Mouse (Mus musculus) spleen, postnatal 14 days (tissue): Measurements from ENCODE around the gene Gdf1.
A peak's percentile ranks its signal among the peaks of the same experiment; 100 is the strongest.

Experiments used
- DNase-seq, 2 experiments: peaks; one replicate each; pipeline ENCODE4 v3.0.0; 2021 to 2022; ENCODE audit warnings: low spot score in 2 of 2

Gene Gdf1

GRCm38 (mm10) chr8:70329124-70329834 is at the start of gene Gdf1:
TSS of gene Gdf1 (plus strand) at chr8:70329817.
- DNase-seq, result no peak

DNA sequence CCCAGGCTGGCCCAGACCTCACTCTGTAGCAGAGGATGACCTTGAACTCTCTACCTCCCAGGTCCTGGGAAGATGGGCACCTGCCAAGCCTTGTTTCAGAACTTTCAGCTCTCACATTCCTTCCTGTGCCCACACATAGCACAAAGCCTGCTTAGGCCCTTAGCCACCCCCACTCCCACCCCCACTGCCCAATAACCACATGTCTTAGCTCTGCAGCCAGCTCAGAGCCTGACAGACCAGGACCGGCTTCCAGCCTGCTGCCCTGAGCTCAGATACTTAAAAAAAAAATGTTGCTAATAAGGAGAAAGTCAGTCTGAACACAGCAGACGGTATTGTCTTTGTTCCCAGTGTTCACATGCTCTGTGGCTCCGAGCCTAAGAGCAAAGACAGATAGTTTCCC is 48.6 kb upstream of the Gdf1 start:
- no peak for DNase-seq

DNA sequence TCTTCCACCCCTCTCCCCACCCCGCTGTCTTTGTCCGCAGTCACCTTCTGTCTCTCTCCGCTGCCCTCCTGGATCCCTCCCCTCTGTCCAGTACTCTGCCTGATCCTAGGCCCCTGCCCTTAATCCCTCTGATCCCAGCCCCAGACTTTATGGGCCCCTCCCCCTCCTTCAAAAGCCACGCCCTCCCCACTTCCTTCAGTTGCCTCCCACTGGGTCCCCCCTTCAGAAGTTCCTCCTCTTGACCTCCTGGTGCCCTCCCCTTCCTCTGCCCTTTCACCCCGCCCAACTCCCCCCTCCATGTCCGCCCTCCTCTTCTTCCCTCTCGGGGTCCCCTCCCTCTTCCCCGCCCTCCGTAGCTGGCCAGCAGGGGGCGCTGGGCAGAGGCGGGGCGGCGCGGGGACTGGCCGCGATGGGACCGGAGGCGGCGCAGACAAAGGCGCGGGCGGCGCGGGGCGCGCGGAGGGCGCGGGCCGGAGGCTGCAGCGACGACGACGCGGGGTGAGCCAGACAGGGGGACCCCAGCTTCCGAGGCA is 46.9 kb upstream of the Gdf1 start, which contains the start of gene Homer3:
TSS of gene Homer3 (plus strand) at position 225 of the 533 bp plus-strand sequence.
- peak; percentile 76 to 85 for DNase-seq

DNA sequence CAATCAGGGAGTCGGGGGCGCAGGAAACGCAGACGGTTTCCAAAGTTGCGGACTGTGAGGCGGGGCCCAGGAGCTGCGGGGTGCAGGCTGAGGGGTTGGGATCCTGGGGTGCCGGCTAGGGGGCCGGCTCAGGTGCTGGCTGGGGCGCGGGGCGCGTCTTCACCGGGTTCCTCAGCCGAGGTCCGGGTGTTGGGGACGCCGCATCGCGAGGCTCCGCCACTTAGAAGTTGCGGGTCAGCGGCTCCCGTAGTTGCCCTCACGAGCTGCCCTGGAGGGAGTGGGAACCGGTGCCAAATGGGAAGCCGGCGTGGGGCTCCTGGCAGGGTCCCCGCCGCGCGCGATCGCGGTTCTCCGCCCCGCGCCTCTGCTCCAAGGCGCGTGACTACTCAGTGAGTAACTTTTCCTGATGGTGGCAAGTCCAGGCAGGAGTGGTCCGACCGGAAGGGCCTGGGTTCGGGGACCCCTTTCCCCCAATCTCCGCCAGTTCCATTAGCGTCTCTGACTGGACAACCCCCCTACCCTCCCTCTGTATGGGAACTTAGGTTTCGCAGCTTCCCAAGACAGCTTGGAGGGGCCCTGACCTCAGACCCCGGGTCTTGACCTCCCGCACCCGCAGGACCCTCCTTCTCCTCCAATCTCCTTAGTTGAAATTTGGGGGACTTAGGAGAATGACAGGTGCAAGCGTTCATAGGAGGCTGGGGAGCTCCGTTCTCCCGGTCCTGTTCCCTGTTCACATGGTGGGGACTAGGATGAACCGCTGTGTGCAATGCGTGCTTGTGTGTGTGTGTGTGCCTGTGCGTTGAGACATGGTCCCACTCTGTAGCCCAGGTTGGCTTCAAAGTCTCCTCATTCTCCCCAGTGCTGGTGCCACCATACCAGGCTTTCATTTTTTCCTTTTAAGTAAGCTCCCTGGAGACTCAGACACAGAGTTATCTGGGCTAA is 46.2 kb upstream of the Gdf1 start:
- no peak for DNase-seq

DNA sequence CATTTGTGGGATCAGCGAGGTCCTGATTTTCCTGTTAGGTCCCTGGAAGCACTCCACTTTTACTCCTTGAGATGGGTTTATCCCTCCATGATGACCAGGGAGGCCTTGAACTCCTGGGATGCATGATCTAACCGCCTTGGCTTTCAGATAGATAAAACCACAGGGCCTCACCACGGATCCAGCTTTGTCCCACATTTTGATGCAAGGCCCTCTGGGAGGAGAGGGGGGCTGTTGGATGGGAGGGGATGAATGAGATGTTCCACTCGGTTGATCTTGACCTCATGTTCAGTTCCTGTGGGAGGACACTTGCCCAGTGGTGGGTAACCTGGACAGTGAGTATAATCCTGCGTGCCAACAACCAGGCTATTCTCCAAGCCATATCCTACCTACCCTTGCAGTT is 45.2 kb upstream of the Gdf1 start:
- DNase-seq, result no peak

- DNase-seq, result no peak
Measured at GRCm38 (mm10) chr8:70285304-70285703, 44.3 kb upstream of the Gdf1 start.

GRCm38 (mm10) chr8:70286737-70287136 is 42.9 kb upstream of the Gdf1 start:
- no peak for DNase-seq

DNA sequence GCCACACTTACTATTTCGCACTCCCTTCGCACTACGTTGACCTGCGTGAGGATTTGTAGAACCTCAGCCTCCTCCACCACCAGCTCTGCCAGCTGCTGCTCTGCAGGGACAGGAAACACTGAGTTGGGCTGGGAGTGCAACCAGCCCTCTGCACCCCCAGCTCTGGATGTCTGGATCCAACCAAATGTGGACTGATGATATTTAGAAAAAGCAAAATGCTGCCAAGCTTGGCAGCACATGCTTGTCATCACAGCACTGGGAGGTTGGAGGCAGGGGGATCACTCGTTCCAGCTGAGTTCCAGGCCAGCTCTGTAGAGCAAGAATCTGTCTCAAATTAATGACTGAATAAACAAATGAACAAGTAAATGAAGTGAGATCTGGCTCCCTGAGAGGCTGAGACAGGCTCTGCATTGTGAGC is 35.6 kb upstream of the Gdf1 start:
- no peak for DNase-seq

- no peak for DNase-seq
Measured at GRCm38 (mm10) chr8:70300881-70301280, 28.7 kb upstream of the Gdf1 start.

DNA sequence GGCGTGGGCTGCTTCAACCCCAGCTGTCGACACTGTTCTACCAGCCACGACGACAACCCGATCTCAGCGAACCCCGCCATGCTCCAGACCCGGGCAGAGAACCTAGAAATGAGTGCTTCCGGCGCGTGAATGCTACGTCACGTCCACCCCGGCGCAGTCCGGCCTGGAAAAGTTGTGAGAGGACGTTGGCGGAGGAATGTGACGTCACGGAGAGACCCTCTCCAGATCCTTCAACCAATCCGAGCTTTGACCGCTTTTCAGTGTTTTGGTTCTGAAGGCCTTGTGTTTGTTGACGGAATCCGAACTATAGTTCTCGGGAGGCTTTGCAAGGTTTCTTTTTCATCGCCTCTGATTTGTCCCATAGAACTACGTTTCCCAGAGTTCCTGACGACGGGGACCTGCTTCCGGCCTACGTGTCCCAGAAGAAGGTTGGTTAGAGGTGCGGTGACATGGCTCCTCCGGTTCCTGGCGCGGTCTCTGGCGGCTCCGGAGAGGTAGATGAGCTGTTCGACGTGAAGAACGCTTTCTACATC is 27.2 kb upstream of the Gdf1 start, which contains the start of the genes Ddx49 and Cope:
TSS of gene Ddx49 (minus strand) at position 132 of the 533 bp plus-strand sequence.
TSS of gene Cope (plus strand) at position 161 of the 533 bp plus-strand sequence.
- DNase-seq, result peak; percentile 80 to 91

GRCm38 (mm10) chr8:70302901-70303300 is 26.7 kb upstream of the Gdf1 start:
- no peak for DNase-seq

DNA sequence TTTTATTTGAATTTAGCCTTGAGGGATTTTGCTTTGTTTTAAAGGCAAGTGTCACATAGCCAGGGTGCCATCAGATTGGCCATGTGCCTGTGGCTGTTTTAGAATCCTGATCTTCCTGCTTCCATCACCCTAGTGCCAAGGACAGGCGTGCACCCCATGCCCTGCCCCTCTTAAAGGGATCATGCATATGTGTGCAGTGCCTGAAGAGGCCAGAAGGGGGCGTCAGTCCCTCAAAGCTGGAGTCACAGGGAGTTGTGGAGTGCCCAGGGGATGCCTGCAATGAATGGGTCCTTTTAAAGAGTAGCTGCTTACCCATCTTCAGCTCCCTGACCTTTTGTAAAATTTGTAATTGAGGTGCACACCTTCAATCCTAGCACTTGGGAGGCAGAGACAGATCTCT is 20.3 kb upstream of the Gdf1 start:
- DNase-seq, result no peak

- DNase-seq, result no peak
Measured at GRCm38 (mm10) chr8:70313399-70313798, 16.2 kb upstream of the Gdf1 start.

GRCm38 (mm10) chr8:70315624-70316510 is 13.8 kb upstream of the Gdf1 start, which contains the start of gene Cers1:
TSS of gene Cers1 (plus strand) at chr8:70315775.
- no peak for DNase-seq

DNA sequence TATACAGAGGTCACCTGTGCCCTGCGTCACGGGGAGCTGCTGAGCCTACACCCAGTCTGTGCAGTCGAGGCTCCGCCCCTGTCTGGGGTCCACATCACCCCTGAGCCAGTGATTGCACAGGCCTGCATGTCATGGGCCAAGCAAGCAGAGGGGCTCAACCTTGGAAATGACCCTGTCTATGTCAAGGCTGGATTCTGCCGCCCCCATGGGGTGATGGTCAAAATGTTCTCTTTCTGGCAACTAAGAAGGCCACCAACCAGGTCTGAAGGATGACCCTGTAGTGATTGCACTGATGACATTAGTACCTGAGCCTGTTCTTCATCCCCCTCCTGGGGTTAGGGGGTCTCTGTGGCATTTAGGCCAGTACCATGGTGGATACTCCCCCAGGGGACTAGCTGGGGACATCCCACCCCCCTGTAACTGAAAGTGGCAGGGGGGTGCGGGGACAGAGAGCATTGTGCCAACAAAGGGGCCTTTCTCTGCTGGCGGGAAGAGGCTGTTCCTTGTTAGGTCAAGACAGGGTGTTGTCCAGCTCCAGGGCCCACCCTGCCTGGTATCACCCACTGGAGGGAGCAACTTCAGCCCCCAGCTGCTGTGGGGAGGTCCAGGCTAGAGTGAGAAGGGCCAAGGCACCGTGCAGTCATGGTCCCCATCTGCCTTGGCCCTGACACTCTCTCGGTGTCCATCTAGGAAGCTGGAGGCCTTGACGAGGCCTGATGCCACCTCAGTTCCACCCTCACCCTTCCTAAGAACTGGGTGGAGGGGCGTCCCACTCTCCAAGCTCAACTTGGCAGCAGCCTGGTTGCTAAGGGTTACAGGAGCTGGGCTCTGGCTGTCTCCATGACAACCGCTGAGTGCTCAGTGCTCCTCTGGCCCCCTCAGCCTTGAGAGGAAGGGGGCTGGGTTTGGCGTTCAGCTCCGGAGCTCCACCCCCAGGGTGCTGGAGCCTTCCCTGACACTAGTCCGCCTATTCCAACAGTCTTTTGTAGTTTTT is 12.8 kb upstream of the Gdf1 start:
- no peak for DNase-seq

DNA sequence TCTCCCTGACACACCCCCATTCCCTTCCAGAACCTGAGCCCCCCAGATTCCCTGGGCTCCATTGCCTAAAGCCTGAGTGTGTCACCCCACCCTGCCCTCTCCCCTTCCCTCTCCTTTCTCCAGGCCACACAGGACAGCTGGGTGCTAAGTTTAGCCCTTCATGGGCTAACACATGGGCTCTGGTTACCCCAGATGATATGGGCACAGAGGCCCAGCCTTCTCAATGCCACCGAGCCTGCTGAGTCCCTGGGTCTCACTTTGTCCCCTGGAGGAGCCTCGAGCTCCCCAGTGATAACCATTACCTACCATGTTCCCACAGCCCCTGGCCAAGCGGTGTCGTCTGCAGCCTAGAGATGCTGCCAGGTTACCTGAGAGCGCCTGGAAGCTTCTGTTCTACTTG is 11.7 kb upstream of the Gdf1 start:
- no peak for DNase-seq

DNA sequence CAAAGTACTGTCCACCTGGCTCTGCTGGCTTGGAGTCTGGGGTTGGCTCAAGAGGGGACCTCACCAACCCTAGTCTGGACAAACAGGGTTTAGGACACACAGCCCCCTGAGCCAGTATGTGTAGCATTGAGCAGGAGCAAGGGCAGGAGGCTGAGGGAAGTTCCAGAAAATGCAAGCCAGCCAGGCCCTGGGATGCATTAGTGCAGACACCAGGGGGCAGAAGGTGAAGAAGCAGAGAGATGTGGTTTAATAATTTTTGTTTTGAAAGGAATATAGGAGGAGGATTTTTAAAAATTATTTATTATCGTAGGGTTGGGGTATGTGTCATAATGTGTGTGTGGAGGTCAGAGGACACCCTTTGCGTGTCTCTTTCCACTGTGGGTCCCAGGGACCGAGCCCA is 5.9 kb upstream of the Gdf1 start:
- DNase-seq, result no peak

DNA sequence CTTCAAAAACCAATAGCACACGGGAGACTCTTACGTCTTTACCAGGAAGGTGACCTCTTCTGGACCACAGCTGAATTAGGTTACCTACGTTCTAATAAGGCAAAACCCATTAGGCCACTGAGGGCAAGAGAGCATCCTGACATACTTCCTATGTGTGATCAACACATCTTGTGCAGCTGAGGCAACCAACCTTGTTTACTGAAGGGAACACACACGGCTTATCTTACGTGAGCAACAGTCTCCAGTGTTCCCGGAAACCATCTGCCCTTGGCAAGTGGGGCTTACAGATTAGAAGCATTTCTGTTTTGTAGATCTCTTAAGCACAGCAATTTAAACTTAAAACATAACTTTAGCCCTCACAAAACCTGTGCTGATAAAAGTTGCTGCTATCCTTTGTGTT is 2.1 kb upstream of the Gdf1 start:
- no peak for DNase-seq

DNA sequence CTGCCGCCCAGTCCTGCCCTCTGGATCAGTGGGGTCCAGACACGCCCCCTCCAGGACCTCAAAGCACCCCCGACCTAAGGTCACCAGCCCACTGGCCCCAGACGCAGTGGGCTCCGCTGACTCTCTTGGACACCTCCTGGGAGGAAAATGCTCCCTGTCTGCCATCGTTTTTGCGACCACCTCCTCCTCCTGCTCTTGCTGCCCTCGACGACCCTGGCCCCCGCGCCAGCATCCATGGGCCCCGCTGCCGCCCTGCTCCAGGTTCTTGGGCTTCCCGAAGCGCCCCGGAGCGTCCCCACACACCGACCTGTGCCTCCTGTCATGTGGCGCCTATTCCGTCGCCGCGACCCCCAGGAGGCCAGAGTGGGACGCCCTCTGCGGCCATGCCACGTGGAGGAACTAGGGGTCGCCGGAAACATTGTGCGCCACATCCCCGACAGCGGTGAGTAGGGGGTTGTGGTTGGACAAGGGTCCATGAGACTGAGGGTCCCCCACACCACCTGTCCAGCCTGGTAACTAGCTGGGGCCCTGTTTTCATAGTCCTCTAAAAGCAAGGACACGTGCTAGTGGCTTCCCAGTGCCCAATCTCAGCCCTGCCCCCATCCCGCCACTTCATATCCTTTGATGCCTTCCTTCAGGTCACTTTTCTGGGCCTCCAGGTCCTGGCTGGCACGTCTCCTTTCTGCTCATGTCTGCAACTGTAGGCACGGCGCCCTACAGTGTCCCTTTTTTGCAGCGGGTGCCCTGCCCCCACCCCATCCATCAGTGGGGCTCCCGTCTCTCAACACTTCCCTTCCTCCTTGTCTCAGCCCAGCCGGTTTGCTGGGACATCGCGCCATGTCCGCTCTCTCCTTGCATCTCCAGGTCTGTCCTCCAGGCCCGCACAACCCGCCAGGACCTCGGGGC is 471 bp downstream of the Gdf1 start:
- DNase-seq, result no peak
